Comparison of ENCODE assay signal across 10 mouse cellular contexts in the genomic region with DNA sequence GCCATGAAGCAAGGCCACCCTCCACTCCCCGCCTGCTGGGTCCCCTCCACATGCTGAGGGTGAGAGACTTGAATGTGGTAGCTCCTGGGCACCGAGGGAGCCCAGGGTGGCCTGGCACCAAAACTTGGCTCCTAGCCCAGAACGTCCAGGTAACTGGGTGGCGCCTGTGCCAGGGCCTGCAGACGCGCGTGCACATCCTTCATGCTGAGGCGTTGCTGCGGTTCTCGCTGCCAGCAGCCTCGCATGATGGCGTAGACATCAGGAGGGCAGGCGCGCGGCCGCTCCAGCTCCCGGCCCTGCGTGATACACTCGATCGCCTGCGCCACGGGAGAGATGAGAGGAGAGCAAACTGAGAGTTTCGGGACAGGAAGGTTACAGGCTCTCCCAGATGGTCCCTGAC. TPM values are rescaled to one million over a fixed set of nuclear protein-coding genes. Genes with fewer than 3 reads are reported as not detected.
DNase-seq lines count a peak whose midpoint lies in the region; ATAC-seq and TF ChIP-seq lines count a peak whose summit lies in the region.
"Had no signal": no experiment of that assay in that cellular context is flagged by ENCODE, and none has a peak within 500 bp of the region (broad histone marks: within the 10 kb centered on the region; RNA-seq: fewer than 3 reads in every experiment).

No protein-coding gene starts in this region.

- peaks cover 99% of the 10 kb centered on the region for H3K27me3 ChIP-seq in E14TG2a.4 (ENCODE audit: insufficient read depth, low read length)
- no peaks in the 10 kb centered on the region for H3K27me3 ChIP-seq in forebrain, embryonic 16.5 days (replicated peaks; ENCODE audit: control insufficient read depth, insufficient read depth, low read length)
- H3K27me3 ChIP-seq in kidney, embryonic 16.5 days (ENCODE audit: insufficient read depth, low read length), result peaks cover 9% of the 10 kb centered on the region; the same call in 1 of the 2 replicates

- TF ChIP-seq CTCF in E14TG2a.4 (conservative IDR thresholded peaks at IDR 0.05; ENCODE audit: low read length), result no peak

- peaks cover 14% of the 10 kb centered on the region for H3K4me1 ChIP-seq in E14TG2a.4 (replicated peaks; ENCODE audit: low read depth, low read length)
- no peaks in the 10 kb centered on the region for H3K4me1 ChIP-seq in forebrain, embryonic 16.5 days (replicated peaks; ENCODE audit: control insufficient read depth, insufficient read depth, low read length)
- H3K4me1 ChIP-seq in kidney, embryonic 16.5 days (ENCODE audit: insufficient read depth, low read length), result peaks cover 16% of the 10 kb centered on the region

- H3K4me3 ChIP-seq in E14TG2a.4 (replicated peaks; ENCODE audit: low read length), result peak overlapping the region; percentile 35; the same call in 1 of the 2 replicates
- H3K4me3 ChIP-seq in forebrain, embryonic 16.5 days (replicated peaks; ENCODE audit: low read length), result no peak overlapping the region
- no peak overlapping the region for H3K4me3 ChIP-seq in kidney, embryonic 16.5 days (ENCODE audit: low read length)

- peak; percentile 18 to 20 for DNase-seq in cerebellum, postnatal 36 days
- DNase-seq in cerebellum, adult 8-10 months, result no peak
- DNase-seq in urinary bladder, postnatal 4 days (ENCODE audit: low spot score in 2 of 2), result no peak
- no peak for DNase-seq in frontal cortex, postnatal 36 days (ENCODE audit: low spot score in 2 of 2)
- no peak for DNase-seq in spleen, adult 18-20 months

- H3K4me2 ChIP-seq in forebrain, embryonic 16.5 days (ENCODE audit: low read length), result no peak overlapping the region
- H3K4me2 ChIP-seq in kidney, embryonic 16.5 days (replicated peaks; ENCODE audit: low read depth, low read length), result peak overlapping the region; percentile 20

- no peak overlapping the region for H3K9ac ChIP-seq in forebrain, embryonic 16.5 days (replicated peaks; ENCODE audit: low read depth, low read length)
- H3K9ac ChIP-seq in kidney, embryonic 16.5 days (replicated peaks; ENCODE audit: low read length), result 0 out of 2 replicates have a peak overlapping the region, but pooled peaks have one; percentile 12

- H3K36me3 ChIP-seq in E14TG2a.4 (ENCODE audit: insufficient read depth, low read length), result no peaks in the 10 kb centered on the region
- H3K36me3 ChIP-seq in forebrain, embryonic 16.5 days (ENCODE audit: control insufficient read depth, insufficient read depth), result no peaks in the 10 kb centered on the region
- no peaks in the 10 kb centered on the region for H3K36me3 ChIP-seq in kidney, embryonic 16.5 days (ENCODE audit: insufficient read depth, low read length)

- 49% methylated on average over 23 of the region's 23 CpGs for WGBS in forebrain, embryonic 16.5 days
- 53% methylated on average over 23 of the region's 23 CpGs for WGBS in kidney, embryonic 16.5 days

- H3K27ac ChIP-seq in forebrain, embryonic 16.5 days (ENCODE audit: low read length), result no peak overlapping the region
- H3K27ac ChIP-seq in kidney, embryonic 16.5 days (ENCODE audit: low read length), result no peak overlapping the region
- H3K27ac ChIP-seq: macrophage had no signal

- H3K9me3 ChIP-seq in E14TG2a.4 (ENCODE audit: low read length), result no peaks in the 10 kb centered on the region
- no peaks in the 10 kb centered on the region for H3K9me3 ChIP-seq in forebrain, embryonic 16.5 days (ENCODE audit: control insufficient read depth, low read length)
- H3K9me3 ChIP-seq in kidney, embryonic 16.5 days (ENCODE audit: low read length), result no peaks in the 10 kb centered on the region

- peak; percentile 45; the same call in 1 of the 2 replicates for ATAC-seq in forebrain, embryonic 16.5 days
- no peak for ATAC-seq in kidney, embryonic 16.5 days (ENCODE audit: low FRiP score, low TSS enrichment)

RNA-seq across cellular contexts. Expression of a gene that starts 16.7 kb away (rescaled TPM):
- 1.1 and 2.1 TPM in 2 replicates for polyA plus RNA-seq in forebrain, embryonic 16.5 days (2015; fragmentation: Nextera tagmentation; extraction: Ambion mirVana)
- polyA plus RNA-seq in kidney, embryonic 16.5 days (2015; fragmentation: Nextera tagmentation; extraction: Ambion mirVana), result 6.1 and 6.4 TPM in 2 replicates
- polyA plus RNA-seq: C2C12, macrophage had no signal

RNA-seq across cellular contexts. Expression of a gene that starts 18.5 kb away (rescaled TPM):
- 0.52 and 0.57 TPM in 2 replicates for polyA plus RNA-seq in forebrain, embryonic 16.5 days (2015; fragmentation: Nextera tagmentation; extraction: Ambion mirVana)
- polyA plus RNA-seq in kidney, embryonic 16.5 days (2015; fragmentation: Nextera tagmentation; extraction: Ambion mirVana), result 2.7 and 2.8 TPM in 2 replicates
- polyA plus RNA-seq: C2C12, macrophage had no signal

RNA-seq across cellular contexts. Expression of a gene that starts 29.9 kb away (rescaled TPM):
- 0.71 and 0.92 TPM in 2 replicates for polyA plus RNA-seq in forebrain, embryonic 16.5 days (2015; fragmentation: Nextera tagmentation; extraction: Ambion mirVana)
- 0.87 and 0.89 TPM in 2 replicates for polyA plus RNA-seq in kidney, embryonic 16.5 days (2015; fragmentation: Nextera tagmentation; extraction: Ambion mirVana)

RNA-seq across cellular contexts. Expression of a gene that starts 45.8 kb away (rescaled TPM):
- 6.9 and 7.4 TPM in 2 replicates for polyA plus RNA-seq in forebrain, embryonic 16.5 days (2015; fragmentation: Nextera tagmentation; extraction: Ambion mirVana)
- 60.2 and 62.9 TPM in 2 replicates for polyA plus RNA-seq in kidney, embryonic 16.5 days (2015; fragmentation: Nextera tagmentation; extraction: Ambion mirVana)

Comparison
In these comparisons a context has a peak if more than half of its experiments do, and no peak if none do; other contexts are left out.
1. DNase-seq: peak in cerebellum, postnatal 36 days (2 of 2); none in cerebellum, adult 8-10 months (single experiment), urinary bladder, postnatal 4 days (0 of 2), frontal cortex, postnatal 36 days (0 of 2) and spleen, adult 18-20 months (0 of 2).